Mouse (Mus musculus): ENCODE measurements at regions not wholly inside any gene's neighbourhood (a gene's known extent, or its start where the extent isn't known, plus 50 kb on each side); places are given as distances from the start of the nearest gene placed in this dataset.

DNA sequence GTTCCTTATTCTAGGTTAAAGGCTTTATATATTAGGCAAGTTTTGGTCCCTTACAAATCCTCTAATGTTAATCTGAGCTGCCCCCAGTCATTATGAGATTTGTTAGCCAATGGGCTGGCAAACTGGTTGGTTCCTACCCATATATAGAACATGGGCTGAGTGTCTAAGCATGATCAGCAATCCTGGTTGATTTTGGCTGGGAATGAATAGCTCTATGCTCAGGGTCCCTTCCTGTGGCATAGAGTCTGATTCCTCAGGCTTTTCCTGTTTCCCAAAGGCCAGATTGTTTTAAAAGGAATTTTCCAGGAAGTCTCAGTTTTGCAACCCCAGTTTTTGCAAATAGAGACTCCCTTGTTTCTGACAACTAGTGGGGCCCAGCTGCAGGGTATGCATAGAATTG, 102.1 kb upstream of the 9330182O14Rik start:
- Histone ChIP-seq H3K27me3 (replicated peaks; ENCODE audit: low read depth, poor library complexity, severe bottlenecking) (no peaks in the 10 kb centered on the region), H3K36me3 (replicated peaks) (no peaks in the 10 kb centered on the region), H3K9me3 (no peaks in the 10 kb centered on the region), H3K4me1 (no peaks in the 10 kb centered on the region), H3K27ac (replicated peaks) (no peak overlapping the region), H3K4me3 (no peak overlapping the region)
- DNase-seq (ENCODE audit: low spot score): no peak

DNA sequence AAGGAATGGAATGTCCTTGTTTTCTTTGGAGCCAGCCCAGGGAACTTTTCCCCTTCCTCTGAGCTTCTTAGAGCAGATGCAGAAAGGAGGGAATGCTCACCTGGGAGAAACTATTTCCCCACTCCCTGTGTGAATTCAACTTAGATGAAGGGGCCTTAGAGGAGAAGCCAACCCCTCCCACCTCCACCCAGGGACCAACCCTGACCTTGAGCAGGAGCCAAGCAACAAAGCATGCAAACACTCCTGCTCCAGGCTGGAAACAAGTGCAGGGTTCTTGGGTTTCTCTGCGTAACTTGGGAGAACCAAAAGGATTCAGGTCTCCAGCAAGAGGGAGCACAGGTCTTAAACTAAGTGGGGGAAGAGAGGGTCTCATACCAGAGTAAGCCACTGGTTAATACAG, 98.0 kb upstream of the 9330182O14Rik start:
- WGBS: 91% methylated on average over 1 of the region's 1 CpGs
- H3K4me3 ChIP-seq: no peak overlapping the region

GRCm38 (mm10) chr15:40037266-40037665, 96.9 kb upstream of the 9330182O14Rik start:
- 77% methylated on average over 7 of the region's 7 CpGs for WGBS
- DNase-seq (ENCODE audit: low spot score): no peak

More for the DNA sequence above, 98.0 kb upstream of the 9330182O14Rik start:
- no peak for DNase-seq (ENCODE audit: low spot score)
- H3K27me3 ChIP-seq (replicated peaks; ENCODE audit: low read depth, poor library complexity, severe bottlenecking): no peaks in the 10 kb centered on the region
- H3K36me3 ChIP-seq (replicated peaks): no peaks in the 10 kb centered on the region
- no peaks in the 10 kb centered on the region for H3K9me3 ChIP-seq
- no peak overlapping the region for H3K27ac ChIP-seq (replicated peaks)
- no peaks in the 10 kb centered on the region for H3K4me1 ChIP-seq

GRCm38 (mm10) chr15:40046219-40046618, 87.9 kb upstream of the 9330182O14Rik start:
- Histone ChIP-seq H3K27me3 (replicated peaks; ENCODE audit: low read depth, poor library complexity, severe bottlenecking) (no peaks in the 10 kb centered on the region), H3K9me3 (no peaks in the 10 kb centered on the region), H3K27ac (replicated peaks) (no peak overlapping the region), H3K4me1 (peaks cover 5% of the 10 kb centered on the region; the same call in 1 of the 2 replicates), H3K36me3 (replicated peaks) (no peaks in the 10 kb centered on the region), H3K4me3 (no peak overlapping the region)
- DNase-seq (ENCODE audit: low spot score): no peak
- WGBS: 59% methylated on average over 5 of the region's 5 CpGs

More at GRCm38 (mm10) chr15:40037266-40037665, 96.9 kb upstream of the 9330182O14Rik start:
- H3K4me3 ChIP-seq: no peak overlapping the region
- H3K4me1 ChIP-seq: no peaks in the 10 kb centered on the region
- no peaks in the 10 kb centered on the region for H3K36me3 ChIP-seq (replicated peaks)
- no peaks in the 10 kb centered on the region for H3K9me3 ChIP-seq
- H3K27ac ChIP-seq (replicated peaks): no peak overlapping the region
- H3K27me3 ChIP-seq (replicated peaks; ENCODE audit: low read depth, poor library complexity, severe bottlenecking): no peaks in the 10 kb centered on the region

DNA sequence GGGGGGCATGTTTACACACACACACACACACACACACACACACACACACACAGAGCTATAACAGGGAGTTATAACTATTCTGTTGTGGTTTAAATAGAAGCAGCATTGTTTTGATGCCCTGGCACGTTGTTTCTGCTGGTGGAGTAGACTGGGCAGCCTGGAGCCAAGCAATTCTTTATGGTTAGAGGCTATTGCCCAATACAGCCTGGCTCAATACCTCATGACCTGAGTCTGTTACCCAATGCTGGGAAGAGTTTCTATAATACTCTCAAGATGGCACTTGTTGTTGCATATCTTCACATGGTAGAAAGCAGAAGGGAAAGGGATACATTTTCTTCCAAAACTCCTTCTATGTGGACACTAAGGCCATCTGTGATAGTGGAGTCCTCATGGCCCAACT, 87.1 kb upstream of the 9330182O14Rik start:
- H3K4me3 ChIP-seq: no peak overlapping the region
- 78% methylated on average over 1 of the region's 1 CpGs for WGBS
- H3K27ac ChIP-seq (replicated peaks): no peak overlapping the region
- no peak for DNase-seq (ENCODE audit: low spot score)
- H3K36me3 ChIP-seq (replicated peaks): no peaks in the 10 kb centered on the region
- peaks cover 5% of the 10 kb centered on the region; the same call in 1 of the 2 replicates for H3K4me1 ChIP-seq
- H3K9me3 ChIP-seq: no peaks in the 10 kb centered on the region
- H3K27me3 ChIP-seq (replicated peaks; ENCODE audit: low read depth, poor library complexity, severe bottlenecking): no peaks in the 10 kb centered on the region

GRCm38 (mm10) chr15:40068051-40068450, 66.1 kb upstream of the 9330182O14Rik start:
- DNase-seq (ENCODE audit: low spot score): no peak
- 85% methylated on average over 2 of the region's 2 CpGs for WGBS
- no peaks in the 10 kb centered on the region for H3K27me3 ChIP-seq (replicated peaks; ENCODE audit: low read depth, poor library complexity, severe bottlenecking)
- no peaks in the 10 kb centered on the region for H3K36me3 ChIP-seq (replicated peaks)
- H3K27ac ChIP-seq (replicated peaks): no peak overlapping the region
- no peak overlapping the region for H3K4me3 ChIP-seq
- H3K9me3 ChIP-seq: no peaks in the 10 kb centered on the region
- H3K4me1 ChIP-seq: no peaks in the 10 kb centered on the region

DNA sequence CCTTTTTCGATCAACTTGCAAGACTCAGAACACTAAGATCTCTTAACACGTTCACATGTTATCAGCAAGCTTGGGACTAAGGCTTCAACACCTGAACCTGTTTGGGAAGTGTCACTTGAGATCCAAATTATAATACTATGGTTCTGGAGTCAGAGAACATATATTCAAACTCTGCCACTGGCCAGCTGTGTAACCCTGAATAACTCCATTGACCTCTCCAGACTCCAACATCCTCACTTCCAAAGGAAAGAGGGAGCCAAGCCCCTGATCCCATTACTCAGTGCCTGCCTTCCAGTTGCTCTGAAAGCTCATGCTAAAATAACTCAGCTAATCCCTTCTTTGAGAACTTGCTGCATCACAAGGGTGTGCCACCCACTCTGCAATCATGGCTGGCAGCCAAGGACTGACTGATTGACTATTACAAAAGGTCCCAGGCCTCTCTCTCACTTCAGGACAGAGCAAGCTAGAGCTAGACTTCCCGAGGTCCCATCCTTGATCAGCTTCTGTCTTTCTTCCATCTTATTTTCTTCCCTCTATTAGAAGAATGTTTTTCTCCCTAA, 58.8 kb upstream of the 9330182O14Rik start:
- DNase-seq (ENCODE audit: low spot score): peak; percentile 8
- 73% methylated on average over 3 of the region's 3 CpGs for WGBS
- no peak overlapping the region for H3K4me3 ChIP-seq

GRCm38 (mm10) chr15:40079872-40080271, 54.3 kb upstream of the 9330182O14Rik start:
- no peaks in the 10 kb centered on the region for H3K4me1 ChIP-seq
- 75% methylated on average over 6 of the region's 6 CpGs for WGBS
- no peaks in the 10 kb centered on the region for H3K36me3 ChIP-seq (replicated peaks)
- no peaks in the 10 kb centered on the region for H3K9me3 ChIP-seq
- no peak overlapping the region for H3K4me3 ChIP-seq
- H3K27ac ChIP-seq (replicated peaks): no peak overlapping the region
- DNase-seq (ENCODE audit: low spot score): peak; percentile 9
- no peaks in the 10 kb centered on the region for H3K27me3 ChIP-seq (replicated peaks; ENCODE audit: low read depth, poor library complexity, severe bottlenecking)

More for the DNA sequence above, 58.8 kb upstream of the 9330182O14Rik start:
- Histone ChIP-seq H3K27ac (replicated peaks) (no peak overlapping the region), H3K27me3 (replicated peaks; ENCODE audit: low read depth, poor library complexity, severe bottlenecking) (no peaks in the 10 kb centered on the region), H3K36me3 (replicated peaks) (no peaks in the 10 kb centered on the region), H3K4me1 (no peaks in the 10 kb centered on the region), H3K9me3 (no peaks in the 10 kb centered on the region)
